Mouse (Mus musculus) liver, postnatal 0 days (tissue): ENCODE results near the gene Idh3a.

Experiments
- CTCF ChIP-seq: sonication (generic); IDR thresholded peaks from 2 replicates; pipeline ENCODE4 v1.5.1; 2016; ENCODE audit warnings: antibody characterized with exemption, low read depth
- EP300 ChIP-seq: IDR thresholded peaks from 2 replicates; pipeline ENCODE4 v1.6.1; 2016; ENCODE audit warnings: antibody characterized with exemption, low read depth, mild to moderate bottlenecking

GRCm38 (mm10) chr9:54633401-54633800 lies 47.3 kb downstream of the Idh3a start:
- no peak for TF ChIP-seq CTCF
- no peak for TF ChIP-seq EP300
